Mouse (Mus musculus) layer of hippocampus, adult 9-11 months (tissue): Measurements from ENCODE around the gene Ebf1.

Source experiments
- DNase-seq: peaks from one replicate; pipeline ENCODE4 v3.0.0; 2022

Ebf1 gene

GRCm38 (mm10) chr11:44619131-44619886 lies 2.2 kb downstream of the Ebf1 start:
- no peak for DNase-seq

- no peak for DNase-seq
These were observed 3.0 kb downstream of the Ebf1 start for GRCm38 (mm10) chr11:44619887-44620693.

DNA sequence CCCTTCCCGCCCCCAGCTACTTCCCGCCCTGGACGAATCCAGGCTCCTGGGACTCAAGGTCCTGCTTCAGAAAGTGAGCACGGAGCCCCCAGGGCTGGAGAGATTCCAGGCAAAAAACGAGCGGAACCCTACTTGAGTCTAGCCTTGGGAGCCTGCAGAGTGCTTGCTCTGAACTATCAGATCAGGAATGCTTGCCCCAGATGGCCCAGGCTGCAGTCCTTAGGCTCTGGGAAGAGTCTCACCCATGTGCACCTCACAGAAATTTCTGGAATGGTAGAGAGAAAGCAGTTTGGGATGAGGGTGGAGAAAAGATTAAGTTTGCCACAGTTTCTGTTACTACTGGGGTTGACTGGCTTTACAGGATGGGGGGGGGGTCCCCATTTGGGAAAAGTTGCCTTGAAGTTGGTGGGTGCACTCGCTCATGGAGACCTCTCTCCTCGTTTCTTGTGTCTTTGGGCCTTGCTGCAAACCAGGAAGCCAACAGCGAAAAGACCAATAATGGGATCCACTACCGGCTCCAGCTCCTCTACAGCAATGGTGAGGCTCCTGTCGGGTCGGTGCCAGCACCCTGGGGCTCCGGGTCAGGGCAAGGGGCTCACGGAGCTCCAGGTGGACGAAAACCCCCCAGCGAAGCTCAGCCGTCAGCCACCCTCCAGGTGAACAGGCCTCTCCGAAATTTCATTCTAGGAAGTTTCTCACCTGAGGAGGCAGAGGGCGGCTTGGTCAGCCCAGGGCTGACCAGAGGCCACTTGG lies 3.8 kb downstream of the Ebf1 start:
- no peak for DNase-seq

DNA sequence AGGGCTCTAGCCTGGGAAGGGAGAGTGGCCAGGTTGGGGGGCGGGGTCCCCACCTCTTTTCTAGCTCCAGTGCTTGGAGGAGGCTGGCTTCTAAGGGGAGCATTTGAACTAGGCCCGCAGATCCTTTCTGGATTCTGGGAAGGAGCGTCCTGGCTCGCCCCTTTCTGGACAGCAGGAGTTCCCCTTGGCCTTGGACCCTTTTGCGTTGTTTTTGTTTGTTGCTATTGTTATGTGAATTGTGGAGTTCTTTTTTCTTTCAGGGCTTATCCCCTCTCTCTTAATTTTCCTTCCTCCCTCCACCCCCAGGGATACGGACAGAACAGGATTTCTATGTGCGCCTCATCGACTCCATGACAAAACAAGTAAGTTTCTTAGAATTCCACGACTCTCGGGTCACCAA lies 4.5 kb downstream of the Ebf1 start:
- no peak for DNase-seq

DNA sequence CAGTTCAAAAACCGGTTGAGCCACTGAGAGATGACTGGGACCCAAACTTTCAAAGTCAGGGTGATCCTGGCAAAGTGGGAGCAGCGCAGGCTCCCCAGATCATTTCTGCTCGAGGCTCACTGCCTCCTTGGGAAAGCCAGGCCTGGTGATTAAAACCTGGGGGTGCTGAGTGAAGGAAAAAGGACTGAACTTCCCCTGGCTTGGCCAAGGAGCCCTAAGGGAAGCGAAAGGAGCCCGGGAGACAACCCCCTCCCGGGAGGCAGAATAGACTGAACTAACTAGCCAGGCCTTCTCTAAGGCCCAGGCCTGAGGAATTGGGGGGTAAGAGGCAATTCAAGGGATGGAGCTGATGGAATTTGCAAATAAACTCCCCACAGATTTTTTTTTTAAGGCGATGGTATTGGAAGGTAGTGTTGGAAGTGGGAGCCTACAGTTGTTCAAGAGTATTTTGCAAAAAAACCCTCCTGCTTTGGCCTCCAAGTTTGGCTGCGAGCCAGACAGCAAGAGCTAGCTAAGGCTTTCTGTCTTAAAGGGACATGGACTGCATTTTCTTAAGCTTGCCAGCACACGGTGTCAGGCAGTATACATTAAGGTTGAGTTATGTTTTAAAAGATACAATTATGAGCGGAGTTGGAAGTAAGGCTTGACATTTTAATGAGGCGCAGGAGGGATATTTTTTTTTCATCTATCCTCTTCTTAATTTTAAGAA lies 5.1 kb downstream of the Ebf1 start:
- no peak for DNase-seq

DNA sequence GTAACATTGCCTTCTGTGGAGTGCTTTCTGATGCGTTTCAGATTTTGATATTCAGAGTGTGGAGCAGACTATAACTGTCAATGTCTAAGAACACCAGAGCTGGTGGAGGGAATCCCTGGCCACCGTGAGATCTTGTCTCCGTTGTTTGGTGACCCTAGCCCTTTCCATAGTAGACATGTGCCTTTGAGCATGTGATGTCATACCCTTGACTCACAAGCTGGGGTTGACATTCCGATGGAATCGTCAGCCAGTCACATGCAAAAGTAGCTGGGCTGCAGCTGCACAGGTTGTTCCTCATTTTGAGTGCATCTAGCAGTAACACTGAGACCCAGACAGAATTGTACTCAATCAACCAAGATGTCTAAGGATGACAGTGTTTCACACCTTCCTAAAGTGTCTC lies 7.4 kb downstream of the Ebf1 start:
- no peak for DNase-seq

DNA sequence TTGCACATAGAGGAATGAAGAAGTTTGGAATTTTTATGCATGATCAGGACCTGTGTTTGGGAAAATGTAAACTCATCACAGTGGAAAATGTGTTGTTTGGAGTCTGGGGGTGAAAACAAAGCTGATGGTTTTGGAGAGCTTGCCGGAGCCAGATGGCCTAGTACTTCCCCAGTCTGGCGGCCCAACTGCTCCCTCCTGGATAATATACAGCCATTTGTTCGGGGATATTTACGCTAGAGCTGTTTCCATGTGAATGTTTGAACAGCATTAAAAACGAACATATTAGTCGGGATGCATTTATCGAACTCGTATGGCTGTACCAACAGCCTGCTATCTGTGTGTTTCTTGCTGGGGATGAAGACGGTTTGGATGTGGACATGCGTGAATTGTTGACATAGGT lies 8.9 kb downstream of the Ebf1 start:
- peak; percentile 49 for DNase-seq

DNA sequence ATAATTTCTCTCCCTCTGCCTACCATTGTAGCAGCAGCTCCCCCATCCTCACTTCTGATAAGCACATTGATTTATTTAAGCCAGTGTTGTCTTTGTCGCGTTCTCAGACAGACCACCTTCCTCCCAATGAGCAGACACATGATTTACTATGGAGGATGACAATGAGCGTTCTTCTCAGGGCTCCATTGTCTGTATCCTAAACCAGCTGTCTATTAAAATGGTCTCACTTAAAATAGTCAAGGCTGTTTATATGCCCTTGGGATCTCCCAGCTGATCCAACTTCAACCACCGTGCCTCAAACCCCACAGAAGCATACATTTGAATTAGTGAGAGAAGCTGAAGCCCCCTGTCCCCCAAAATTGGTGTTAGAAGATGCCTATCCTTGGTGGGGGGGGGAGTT lies 11.3 kb downstream of the Ebf1 start:
- no peak for DNase-seq

- DNase-seq: no peak
These were observed 15.2 kb downstream of the Ebf1 start for GRCm38 (mm10) chr11:44632064-44632968.

DNA sequence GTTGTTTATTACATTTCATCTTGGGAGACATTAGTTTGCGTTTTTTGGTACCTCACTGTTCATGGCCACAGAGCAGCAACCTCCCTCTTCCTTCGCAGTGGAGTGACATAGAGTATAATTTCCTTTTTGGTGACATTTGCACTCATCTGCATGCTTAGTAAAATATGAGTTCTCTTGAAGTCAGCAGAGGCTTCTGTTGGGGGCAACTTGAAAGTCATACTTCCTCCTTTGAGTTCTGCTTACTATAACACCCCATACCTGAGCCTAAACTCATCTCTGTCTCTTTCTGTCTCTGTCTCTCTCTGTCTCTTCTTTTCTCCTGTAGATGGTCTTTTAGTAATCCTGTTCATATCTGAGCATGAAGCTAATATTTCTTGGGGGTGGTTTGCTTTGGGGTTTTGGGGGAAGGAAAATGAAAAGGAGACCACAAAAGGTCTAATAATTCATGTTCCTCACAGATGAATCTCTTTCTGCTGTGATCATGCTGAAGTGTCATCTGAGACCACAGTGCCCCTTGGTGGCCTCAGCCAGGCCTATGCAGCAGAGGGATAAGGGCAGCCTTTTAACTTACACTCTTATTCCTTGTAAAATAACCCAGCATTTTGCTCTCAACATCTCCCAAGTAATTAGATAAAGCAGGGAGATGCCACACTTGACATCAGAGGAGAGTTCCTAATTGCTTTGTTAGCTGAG lies 16.0 kb downstream of the Ebf1 start:
- DNase-seq: no peak

GRCm38 (mm10) chr11:44634552-44635193 lies 17.6 kb downstream of the Ebf1 start:
- no peak for DNase-seq

DNA sequence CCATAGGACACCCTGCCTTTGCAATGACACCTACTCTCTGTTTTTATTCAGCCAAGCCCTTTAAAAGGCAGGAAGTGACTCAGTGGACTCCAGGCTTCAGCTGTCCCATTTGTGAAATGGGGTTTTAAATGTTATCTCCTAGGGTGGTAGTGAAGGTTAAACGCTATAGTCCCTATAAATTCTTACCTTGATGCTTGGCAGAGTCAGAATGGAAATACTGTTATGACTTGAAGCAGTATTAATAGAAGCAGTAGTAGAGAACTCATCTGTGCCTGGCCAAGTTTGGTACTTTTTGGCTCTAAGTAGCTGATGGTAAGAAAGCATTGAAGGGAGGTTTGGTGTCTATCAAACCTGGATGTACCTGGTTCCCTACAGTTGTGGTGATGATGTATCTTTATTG lies 19.1 kb downstream of the Ebf1 start:
- DNase-seq: no peak

- DNase-seq: no peak
These were observed 21.2 kb downstream of the Ebf1 start for GRCm38 (mm10) chr11:44638193-44638754.

DNA sequence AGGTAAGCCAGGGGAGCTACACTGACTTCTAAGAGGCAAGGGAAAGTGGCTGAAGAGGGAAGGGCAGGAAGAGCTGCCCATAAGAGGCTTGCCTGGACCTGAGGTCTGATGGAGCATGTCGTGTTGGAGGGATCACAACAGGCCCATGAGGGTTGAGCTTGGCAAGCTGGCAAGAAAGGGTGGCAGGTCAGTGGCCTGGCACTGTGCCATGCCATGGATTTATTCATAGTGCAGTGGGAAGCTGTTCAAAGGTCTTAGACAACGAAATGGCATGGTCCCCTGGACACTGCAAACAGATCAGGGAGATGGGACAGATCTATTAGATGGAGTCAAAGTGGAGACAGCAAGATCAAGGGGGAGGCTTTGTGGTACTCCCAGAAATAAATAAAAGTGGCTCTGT lies 24.4 kb downstream of the Ebf1 start:
- no peak for DNase-seq

DNA sequence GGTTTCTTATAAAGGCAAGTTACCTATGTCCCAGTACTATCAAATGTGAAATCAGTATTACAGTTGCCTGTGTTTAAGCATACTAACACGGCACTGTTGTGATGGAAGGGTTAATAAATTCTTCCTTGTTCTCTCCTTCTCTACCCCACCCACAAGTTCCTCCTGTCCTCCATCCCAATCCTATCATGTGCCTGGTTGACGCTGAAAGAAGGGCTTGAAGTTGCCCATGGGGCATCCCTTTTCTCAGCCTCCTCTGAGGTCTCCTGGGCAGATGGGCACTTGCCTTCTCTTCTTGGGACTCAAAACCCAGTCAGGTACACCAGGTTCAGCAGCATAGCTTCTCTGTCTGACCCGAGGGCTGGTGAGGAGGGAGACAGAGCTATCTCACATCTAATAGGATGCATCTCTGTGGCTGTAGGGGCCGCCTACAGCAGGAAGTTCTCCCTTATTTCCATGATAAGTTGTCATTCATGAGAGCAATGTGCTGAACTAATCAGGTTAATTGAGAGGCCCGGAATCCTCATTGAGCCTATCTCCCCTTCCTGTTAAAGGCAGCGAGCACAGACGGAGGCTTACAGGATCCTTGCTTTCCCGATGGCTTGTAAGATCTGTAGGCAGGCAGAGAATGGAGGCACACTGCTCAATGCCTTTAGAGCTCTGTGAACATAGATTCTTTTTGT lies 37.4 kb downstream of the Ebf1 start:
- no peak for DNase-seq

- DNase-seq: no peak
These were observed 38.4 kb downstream of the Ebf1 start for GRCm38 (mm10) chr11:44655468-44655867.

GRCm38 (mm10) chr11:44656916-44657315 lies 39.8 kb downstream of the Ebf1 start:
- DNase-seq: no peak

GRCm38 (mm10) chr11:44657833-44658395 lies 40.8 kb downstream of the Ebf1 start:
- DNase-seq: no peak

DNA sequence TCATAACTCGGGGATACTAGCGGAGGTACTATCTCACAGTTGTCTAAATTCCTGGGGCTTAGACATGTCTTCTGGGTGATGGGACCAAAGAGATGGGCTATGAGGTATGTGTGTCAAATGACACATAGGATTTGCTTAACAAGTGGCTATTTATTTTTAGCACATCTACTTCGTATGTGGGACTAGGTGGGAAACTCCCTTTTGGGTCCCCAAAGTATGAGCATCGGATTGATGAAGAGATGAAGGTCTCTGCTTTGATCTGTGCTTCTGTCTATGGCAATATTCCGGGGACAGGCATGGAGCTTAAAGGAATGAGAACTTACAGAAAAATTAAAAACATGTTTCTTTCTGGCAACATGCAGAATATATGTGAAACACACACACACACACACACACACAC lies 44.8 kb downstream of the Ebf1 start:
- no peak for DNase-seq
